Mouse (Mus musculus) layer of hippocampus, adult 9-11 months (tissue): ENCODE measurements around the gene Zkscan6.

Experiments used
- DNase-seq: peaks from one replicate; pipeline ENCODE4 v3.0.0; 2022

The Zkscan6 gene

GRCm38 (mm10) chr11:65814381-65814780 lies 7.4 kb downstream of the Zkscan6 start:
- no peak for DNase-seq

- DNase-seq = no peak
Measured at GRCm38 (mm10) chr11:65816237-65816636, 9.3 kb downstream of the Zkscan6 start.

GRCm38 (mm10) chr11:65818193-65818592 lies 11.2 kb downstream of the Zkscan6 start:
- no peak for DNase-seq

- DNase-seq = no peak
Measured at GRCm38 (mm10) chr11:65820280-65820679, 13.3 kb downstream of the Zkscan6 start.

- peak; percentile 48 for DNase-seq
Measured at GRCm38 (mm10) chr11:65820877-65821276, 13.9 kb downstream of the Zkscan6 start.

GRCm38 (mm10) chr11:65824556-65824955 lies 17.6 kb downstream of the Zkscan6 start:
- DNase-seq = no peak

GRCm38 (mm10) chr11:65838999-65839398 lies 32.0 kb downstream of the Zkscan6 start:
- peak; percentile 85 for DNase-seq

- no peak for DNase-seq
Measured at GRCm38 (mm10) chr11:65846446-65846845, 39.5 kb downstream of the Zkscan6 start.

GRCm38 (mm10) chr11:65852066-65852465 lies 45.1 kb downstream of the Zkscan6 start:
- no peak for DNase-seq

- no peak for DNase-seq
Measured at GRCm38 (mm10) chr11:65861476-65861875, 54.5 kb downstream of the Zkscan6 start.

- DNase-seq = no peak
Measured at GRCm38 (mm10) chr11:65877146-65877775, 70.3 kb downstream of the Zkscan6 start.
